Mouse (Mus musculus) lung, embryonic 14.5 days (tissue): ENCODE data around the gene Runx1. TPM values are rescaled to one million over a fixed set of nuclear protein-coding genes. Genes with fewer than 3 reads are reported as not detected.

Experiments
- ATAC-seq: fragments of 200-750 bp; cut with Nextera tagmentation; 2 replicates; pipeline ENCODE4 v1.8.0; 2017; ENCODE audit warnings: mild to moderate bottlenecking, moderate TSS enrichment, moderate library complexity; ENCODE audit not compliant: insufficient read depth
- DNase-seq: peaks from one replicate; pipeline ENCODE4 v3.0.0-alpha.2; 2015
- H3K27ac ChIP-seq: fragments of 300-500 bp; sonication (generic); 2 replicates; pipeline ENCODE4 v1.5.1; 2014; ENCODE audit warnings: low read depth, mild to moderate bottlenecking, moderate library complexity
- H3K27me3 ChIP-seq: fragments of 300-500 bp; sonication (generic); 2 replicates; pipeline ENCODE4 v1.6.1; 2014; ENCODE audit warnings: low read length, control low read depth; ENCODE audit not compliant: insufficient read depth
- H3K36me3 ChIP-seq: fragments of 300-500 bp; sonication (generic); 2 replicates; pipeline ENCODE4 v1.6.1; 2014; ENCODE audit warnings: control low read depth; ENCODE audit not compliant: insufficient read depth
- H3K4me1 ChIP-seq: fragments of 300-500 bp; sonication (generic); 2 replicates; pipeline ENCODE4 v1.6.1; 2014; ENCODE audit warnings: antibody characterized with exemption, control low read depth; ENCODE audit not compliant: insufficient read depth
- H3K4me2 ChIP-seq: fragments of 300-500 bp; sonication (generic); 2 replicates; pipeline ENCODE4 v1.6.1; 2014; ENCODE audit warnings: mild to moderate bottlenecking
- H3K4me3 ChIP-seq: fragments of 300-500 bp; sonication (generic); 2 replicates; pipeline ENCODE4 v1.5.1; 2014; ENCODE audit warnings: low read depth, low read length
- H3K9ac ChIP-seq: fragments of 300-500 bp; sonication (generic); 2 replicates; pipeline ENCODE4 v1.6.1; 2014
- H3K9me3 ChIP-seq: fragments of 300-500 bp; sonication (generic); 2 replicates; pipeline ENCODE4 v1.6.1; 2016; ENCODE audit warnings: low read depth, low read length, control low read depth
- CTCF ChIP-seq: IDR thresholded peaks from 2 replicates; pipeline ENCODE4 v1.5.1; 2016; ENCODE audit warnings: antibody characterized with exemption, low read depth
- WGBS: fragments of 180-500 bp; shearing (Covaris S2); extraction: QIAGEN DNeasy Blood & Tissue Kit; methylation state at CpG from one replicate; pipeline ENCODE4 v1.1.7; 2014; 5-methylcytosine and 5-hydroxymethylcytosine counted together
- polyA plus RNA-seq: library from polyadenylated mRNA; unstranded; fragments of >200 nt; fragmentation: Nextera tagmentation; extraction: Ambion mirVana; gene quantifications from 2 replicates; pipeline ENCODE4 v1.2.1, GENCODE M21; 2014

Gene Runx1
- polyA plus RNA-seq, 1 experiment from 2014 or later: 10.8 TPM

GRCm38 (mm10) chr16:92615234-92615799 is 210.6 kb downstream of the Runx1 start:
- Histone ChIP-seq H3K27me3 (no peaks in the 10 kb centered on the region), H3K9ac (no peak overlapping the region), H3K4me1 (peaks cover 3% of the 10 kb centered on the region; the same call in 1 of the 2 replicates), H3K9me3 (0 out of 2 replicates have a peak, but pooled peaks cover 5% of the 10 kb centered on the region), H3K4me2 (no peak overlapping the region), H3K36me3 (no peaks in the 10 kb centered on the region), H3K4me3 (no peak overlapping the region), H3K27ac (no peak overlapping the region)
- 90% methylated on average over 15 of the region's 15 CpGs for WGBS
- DNase-seq (no peak), ATAC-seq (no peak)
- peak; percentile 39 for TF ChIP-seq CTCF

GRCm38 (mm10) chr16:92612546-92612945 is 213.4 kb downstream of the Runx1 start:
- no peak overlapping the region for H3K27ac ChIP-seq
- no peaks in the 10 kb centered on the region for H3K36me3 ChIP-seq
- peaks cover 3% of the 10 kb centered on the region; the same call in 1 of the 2 replicates for H3K4me1 ChIP-seq
- WGBS: 13% methylated on average over 8 of the region's 8 CpGs
- H3K9ac ChIP-seq: no peak overlapping the region
- no peaks in the 10 kb centered on the region for H3K27me3 ChIP-seq
- H3K4me2 ChIP-seq: no peak overlapping the region
- H3K9me3 ChIP-seq: 0 out of 2 replicates have a peak, but pooled peaks cover 2% of the 10 kb centered on the region
- DNase-seq: peak; percentile 78
- ATAC-seq: peak; percentile 47; the same call in 1 of the 2 replicates
- H3K4me3 ChIP-seq: no peak overlapping the region
- TF ChIP-seq CTCF: no peak

- 77% methylated on average over 12 of the region's 12 CpGs for WGBS
- no peak for TF ChIP-seq CTCF
- no peak overlapping the region for H3K4me2 ChIP-seq
- ATAC-seq (no peak), DNase-seq (no peak)
- H3K27ac ChIP-seq: no peak overlapping the region
- H3K36me3 ChIP-seq: no peaks in the 10 kb centered on the region
- no peak overlapping the region for H3K9ac ChIP-seq
- H3K9me3 ChIP-seq: no peaks in the 10 kb centered on the region
- no peak overlapping the region for H3K4me3 ChIP-seq
- H3K27me3 ChIP-seq: no peaks in the 10 kb centered on the region
- peaks cover 3% of the 10 kb centered on the region; the same call in 1 of the 2 replicates for H3K4me1 ChIP-seq
Measured at GRCm38 (mm10) chr16:92611641-92612149, 214.3 kb downstream of the Runx1 start.

GRCm38 (mm10) chr16:92610464-92610863 is 215.5 kb downstream of the Runx1 start:
- WGBS: 47% methylated on average over 8 of the region's 8 CpGs
- no peak for ATAC-seq

GRCm38 (mm10) chr16:92609717-92610077 is 216.3 kb downstream of the Runx1 start:
- H3K4me1 ChIP-seq: peaks cover 3% of the 10 kb centered on the region; the same call in 1 of the 2 replicates
- no peaks in the 10 kb centered on the region for H3K27me3 ChIP-seq
- no peak overlapping the region for H3K4me3 ChIP-seq
- no peaks in the 10 kb centered on the region for H3K36me3 ChIP-seq
- H3K4me2 ChIP-seq: no peak overlapping the region
- H3K9ac ChIP-seq: no peak overlapping the region
- no peak overlapping the region for H3K27ac ChIP-seq
- WGBS: 46% methylated on average over 11 of the region's 11 CpGs
- H3K9me3 ChIP-seq: no peaks in the 10 kb centered on the region
- TF ChIP-seq CTCF: no peak
- no peak for DNase-seq
- ATAC-seq: no peak

More at GRCm38 (mm10) chr16:92610464-92610863, 215.5 kb downstream of the Runx1 start:
- no peak overlapping the region for H3K4me3 ChIP-seq
- no peak overlapping the region for H3K4me2 ChIP-seq
- DNase-seq: no peak
- H3K4me1 ChIP-seq: peaks cover 3% of the 10 kb centered on the region; the same call in 1 of the 2 replicates
- no peak overlapping the region for H3K9ac ChIP-seq
- H3K9me3 ChIP-seq: no peaks in the 10 kb centered on the region
- H3K27ac ChIP-seq: no peak overlapping the region
- no peaks in the 10 kb centered on the region for H3K27me3 ChIP-seq
- no peaks in the 10 kb centered on the region for H3K36me3 ChIP-seq
- no peak for TF ChIP-seq CTCF

GRCm38 (mm10) chr16:92609006-92609716 is 216.8 kb downstream of the Runx1 start:
- no peak for TF ChIP-seq CTCF
- no peaks in the 10 kb centered on the region for H3K9me3 ChIP-seq
- ATAC-seq: no peak

More at GRCm38 (mm10) chr16:92609006-92609716, 216.8 kb downstream of the Runx1 start:
- Histone ChIP-seq H3K4me3 (no peak overlapping the region), H3K9ac (no peak overlapping the region), H3K4me2 (no peak overlapping the region), H3K36me3 (no peaks in the 10 kb centered on the region), H3K27me3 (no peaks in the 10 kb centered on the region), H3K27ac (no peak overlapping the region), H3K4me1 (peaks cover 3% of the 10 kb centered on the region; the same call in 1 of the 2 replicates)
- 14% methylated on average over 8 of the region's 8 CpGs for WGBS
- DNase-seq: peak; percentile 31
